Mouse (Mus musculus) MEL (cell line): ENCODE data around the gene Akirin2.

Source experiments
- CTCF ChIP-seq, 3 experiments: IDR thresholded peaks in 2 of 3; conservative IDR thresholded peaks in 1 of 3; 2 replicates each; pipeline ENCODE4 v1.5.1; 2011 to 2012; ENCODE audit warnings: low read length in 3 of 3, low read depth in 2 of 3, mild to moderate bottlenecking in 2 of 3, improper control_type of control experiment in 1 of 3, inconsistent platforms in 1 of 3, mixed read lengths in 1 of 3, moderate library complexity in 1 of 3; ENCODE audit not compliant: control insufficient read depth in 1 of 3, insufficient read depth in 1 of 3, poor library complexity in 1 of 3, severe bottlenecking in 1 of 3
- EP300 ChIP-seq, 2 experiments: IDR thresholded peaks; 2 replicates each; pipeline ENCODE4 v1.6.1; 2011; ENCODE audit warnings: improper control_type of control experiment in 2 of 2, low read length in 2 of 2, low read depth in 1 of 2, mild to moderate bottlenecking in 1 of 2
- POLR2A ChIP-seq, 2 experiments: IDR thresholded peaks; 2 replicates each; pipeline ENCODE4 v1.6.1; 2011 to 2012; ENCODE audit warnings: low read length in 2 of 2, mild to moderate bottlenecking in 2 of 2, control low read depth in 1 of 2, improper control_type of control experiment in 1 of 2, low read depth in 1 of 2, moderate library complexity in 1 of 2; ENCODE audit not compliant: control insufficient read depth in 1 of 2, insufficient read depth in 1 of 2, poor library complexity in 1 of 2
- RAD21 ChIP-seq: IDR thresholded peaks from 2 replicates; pipeline ENCODE4 v1.6.1; 2011; ENCODE audit warnings: mild to moderate bottlenecking, low read depth, low read length, improper control_type of control experiment

GRCm38 (mm10) chr4:34526771-34527170, 24.0 kb upstream of the Akirin2 start:
- TF ChIP-seq EP300 (IDR thresholded peaks at IDR 0.05; ENCODE audit: low read depth in 1 of 2, low read length in 2 of 2) (no peak), RAD21 (no peak), POLR2A (IDR thresholded peaks at IDR 0.05; ENCODE audit: control insufficient read depth in 1 of 2, insufficient read depth in 1 of 2, low read depth in 1 of 2, low read length in 2 of 2, poor library complexity in 1 of 2) (no peak), CTCF (IDR thresholded peaks at IDR 0.05 in 2 of 3, conservative IDR thresholded peaks at IDR 0.05 in 1 of 3; ENCODE audit: control insufficient read depth in 1 of 3, insufficient read depth in 1 of 3, low read depth in 2 of 3, low read length in 3 of 3, poor library complexity in 1 of 3, severe bottlenecking in 1 of 3) (no peak)
